Comparison of ENCODE assay signal across 14 mouse cellular contexts in genomic region chr16:31737761-31738160, GRCm38 (mm10).
"Had no signal": no experiment of that assay in that cellular context is flagged by ENCODE, and none has a peak within 500 bp of the region (broad histone marks: within the 10 kb centered on the region; RNA-seq: fewer than 3 reads in every experiment).

No protein-coding gene starts in this region.

- H3K4me2 ChIP-seq: limb, embryonic 12.5 days; limb, embryonic 15.5 days; liver, embryonic 11.5 days; lung, embryonic 14.5 days; midbrain, embryonic 13.5 days had no signal

- H3K36me3 ChIP-seq: limb, embryonic 15.5 days; midbrain, embryonic 13.5 days had no signal

- H3K4me3 ChIP-seq: limb, embryonic 12.5 days; limb, embryonic 15.5 days; midbrain, embryonic 13.5 days had no signal

- H3K27me3 ChIP-seq: limb, embryonic 12.5 days; limb, embryonic 15.5 days; midbrain, embryonic 13.5 days had no signal

- ATAC-seq: liver, postnatal 0 days; lung, postnatal 0 days; midbrain, embryonic 13.5 days had no signal

- H3K4me1 ChIP-seq: limb, embryonic 12.5 days; midbrain, embryonic 13.5 days had no signal

- DNase-seq: kidney, postnatal 14 days; kidney, postnatal 4 days; left cerebral cortex, postnatal 4 days; liver, postnatal 0 days; lung, embryonic 14.5 days; thymus, adult 18-20 months; thymus, postnatal 36 days had no signal

- H3K27ac ChIP-seq: limb, embryonic 12.5 days; limb, embryonic 15.5 days; liver, embryonic 14.5 days; macrophage; midbrain, embryonic 13.5 days had no signal

- H3K9ac ChIP-seq: limb, embryonic 12.5 days; limb, embryonic 15.5 days; liver, embryonic 14.5 days; liver, postnatal 0 days; lung, embryonic 14.5 days; midbrain, embryonic 13.5 days had no signal

- H3K9me3 ChIP-seq: limb, embryonic 12.5 days; limb, embryonic 15.5 days; midbrain, embryonic 13.5 days had no signal
